Mouse (Mus musculus) 3T3-L1 (cell line): ENCODE measurements at regions not wholly inside any gene's neighbourhood (a gene's known extent, or its start where the extent isn't known, plus 50 kb on each side); places are given as distances from the start of the nearest gene placed in this dataset.

Experiments used
- DNase-seq: peaks from one replicate; pipeline ENCODE4 v3.0.0-alpha.2; 2015; ENCODE audit warnings: low read depth, low spot score

- no peak for DNase-seq
Measured at GRCm38 (mm10) chr17:76205082-76205481, 653.3 kb upstream of the Fam98a start.

- no peak for DNase-seq
Measured at GRCm38 (mm10) chr17:76184813-76185212, 633.1 kb upstream of the Fam98a start.

GRCm38 (mm10) chr17:76136660-76137495 lies 585.1 kb upstream of the Fam98a start:
- no peak for DNase-seq

GRCm38 (mm10) chr17:76134030-76134429 lies 582.3 kb upstream of the Fam98a start:
- DNase-seq: no peak

GRCm38 (mm10) chr17:76125260-76125659 lies 573.5 kb upstream of the Fam98a start:
- DNase-seq: peak; percentile 27

GRCm38 (mm10) chr17:76111315-76112195 lies 559.8 kb upstream of the Fam98a start:
- DNase-seq: no peak

GRCm38 (mm10) chr17:76110856-76111255 lies 559.1 kb upstream of the Fam98a start:
- DNase-seq: peak; percentile 9

GRCm38 (mm10) chr17:76083536-76083935 lies 531.8 kb upstream of the Fam98a start:
- DNase-seq: no peak

GRCm38 (mm10) chr17:76081780-76082179 lies 530.0 kb upstream of the Fam98a start:
- DNase-seq: no peak

- DNase-seq: no peak
Measured at GRCm38 (mm10) chr17:76046438-76046837, 494.7 kb upstream of the Fam98a start.

GRCm38 (mm10) chr17:76032710-76033109 lies 481.0 kb upstream of the Fam98a start:
- no peak for DNase-seq

GRCm38 (mm10) chr17:76008011-76008410 lies 456.3 kb upstream of the Fam98a start:
- no peak for DNase-seq

GRCm38 (mm10) chr17:76002836-76003235 lies 451.1 kb upstream of the Fam98a start:
- DNase-seq: peak; percentile 47

- no peak for DNase-seq
Measured at GRCm38 (mm10) chr17:75961371-75961770, 409.6 kb upstream of the Fam98a start.

- DNase-seq: peak; percentile 87
Measured at GRCm38 (mm10) chr17:75936686-75937380, 385.1 kb upstream of the Fam98a start.

- DNase-seq: peak; percentile 84
Measured at GRCm38 (mm10) chr17:75931022-75931421, 379.3 kb upstream of the Fam98a start.

GRCm38 (mm10) chr17:75920240-75920639 lies 368.5 kb upstream of the Fam98a start:
- no peak for DNase-seq

GRCm38 (mm10) chr17:75917020-75917419 lies 365.3 kb upstream of the Fam98a start:
- DNase-seq: peak; percentile 74

GRCm38 (mm10) chr17:75916590-75916989 lies 364.8 kb upstream of the Fam98a start:
- DNase-seq: peak; percentile 87

- no peak for DNase-seq
Measured at GRCm38 (mm10) chr17:75915256-75915655, 363.5 kb upstream of the Fam98a start.

GRCm38 (mm10) chr17:75907085-75907484 lies 355.3 kb upstream of the Fam98a start:
- DNase-seq: no peak

- no peak for DNase-seq
Measured at GRCm38 (mm10) chr17:75906643-75907042, 354.9 kb upstream of the Fam98a start.
